Mouse (Mus musculus) cerebellum, adult 2 months (tissue): ENCODE data around the gene Erv3.

Source experiments
- CTCF ChIP-seq: fragments of 200-500 bp; IDR thresholded peaks from 2 replicates; pipeline ENCODE4 v1.5.1; 2011; ENCODE audit warnings: low read depth, mild to moderate bottlenecking, control low read depth, low read length, moderate library complexity, borderline replicate concordance; ENCODE audit not compliant: insufficient read depth
- POLR2A ChIP-seq: fragments of 200-500 bp; IDR thresholded peaks from 2 replicates; pipeline ENCODE4 v1.6.1; 2011; ENCODE audit warnings: low read length, control low read depth, borderline replicate concordance; ENCODE audit not compliant: insufficient read depth

- no peak for TF ChIP-seq POLR2A
- no peak for TF ChIP-seq CTCF
Measured at GRCm38 (mm10) chr2:131808856-131809255, 50.7 kb downstream of the Erv3 start.
